Mouse (Mus musculus) retina, postnatal 1 day (tissue): ENCODE data around the gene Ppp1r13l.

ENCODE experiments used
- DNase-seq: peaks from one replicate; pipeline ENCODE4 v3.0.0-alpha.2; 2012

Ppp1r13l gene

GRCm38 (mm10) chr7:19420821-19421636, 61.5 kb downstream of the Ppp1r13l start:
- peak; percentile 95 for DNase-seq

GRCm38 (mm10) chr7:19423083-19423482, 63.5 kb downstream of the Ppp1r13l start:
- DNase-seq = no peak

DNA sequence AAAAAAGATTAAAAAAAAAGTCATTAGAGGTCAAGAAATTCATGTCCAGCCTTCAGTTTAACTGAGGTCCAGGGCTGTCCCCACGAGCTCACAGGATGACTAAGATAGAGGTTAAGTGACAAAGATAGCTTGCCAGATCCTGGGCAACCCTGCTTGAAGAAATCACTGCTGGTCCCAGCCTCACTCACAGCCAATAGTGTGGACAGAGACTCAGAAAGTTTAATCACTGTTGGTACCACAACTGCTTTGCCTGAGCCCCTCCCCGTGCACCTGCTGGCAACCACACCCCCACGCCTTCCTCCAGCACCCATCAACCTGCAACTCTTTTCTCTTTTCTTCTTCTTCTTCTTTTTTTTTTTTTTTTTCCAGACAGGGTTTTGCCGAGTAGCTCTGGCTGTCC, 64.5 kb downstream of the Ppp1r13l start:
- no peak for DNase-seq

GRCm38 (mm10) chr7:19426349-19426748, 66.8 kb downstream of the Ppp1r13l start:
- DNase-seq = peak; percentile 21

GRCm38 (mm10) chr7:19426888-19427287, 67.3 kb downstream of the Ppp1r13l start:
- DNase-seq = no peak
